Mouse (Mus musculus): ENCODE results near the gene Dmgdh.
A peak's percentile ranks its signal among the peaks of the same experiment; 100 is the strongest.

Gene Dmgdh

DNA sequence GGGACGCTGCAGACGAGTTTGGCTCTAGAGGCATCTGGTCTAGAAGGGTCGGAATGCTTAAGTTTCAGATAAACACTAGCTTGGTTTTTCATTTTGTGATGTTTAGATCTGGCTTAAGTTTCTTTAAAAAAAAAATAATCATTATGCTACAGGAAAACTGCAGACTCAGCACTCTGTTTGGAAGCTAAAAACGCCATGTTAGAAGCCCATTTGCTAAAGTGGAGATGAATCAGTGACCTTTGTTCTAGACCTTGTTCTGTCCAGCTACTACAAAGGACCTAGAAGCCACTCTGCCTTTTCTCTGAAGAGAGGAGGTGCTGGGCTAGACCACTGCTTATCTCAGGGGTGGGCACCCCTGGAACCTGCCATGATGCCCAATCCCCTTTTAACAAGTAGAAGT lies 36.1 kb downstream of the Dmgdh start:
- DNase-seq (ENCODE audit: low spot score) = no peak

- DNase-seq (ENCODE audit: low spot score) = no peak
Observed at GRCm38 (mm10) chr13:93711226-93711625, 37.0 kb downstream of the Dmgdh start.

GRCm38 (mm10) chr13:93712362-93712761 lies 38.1 kb downstream of the Dmgdh start:
- DNase-seq (ENCODE audit: low spot score) = no peak

DNA sequence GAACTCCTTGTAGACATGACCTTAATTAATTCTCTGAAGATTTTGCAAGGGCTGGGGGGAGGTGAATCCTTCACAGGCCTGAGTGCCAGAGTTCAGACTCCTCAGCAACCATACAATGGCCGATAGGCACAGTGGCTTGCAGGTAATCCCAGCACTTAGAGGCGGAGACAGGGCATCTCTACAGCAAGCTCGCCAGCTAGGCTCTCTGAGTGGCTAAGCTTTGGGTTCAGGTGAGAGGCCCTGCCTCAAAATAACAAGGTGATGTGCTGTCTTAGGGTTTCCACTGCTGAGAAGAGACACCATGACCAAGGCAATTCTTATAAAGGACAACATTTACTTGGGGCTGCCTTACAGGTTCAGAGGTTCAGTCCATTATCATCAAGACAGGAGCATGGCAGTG lies 39.6 kb downstream of the Dmgdh start:
- no peak for DNase-seq (ENCODE audit: low spot score)

DNA sequence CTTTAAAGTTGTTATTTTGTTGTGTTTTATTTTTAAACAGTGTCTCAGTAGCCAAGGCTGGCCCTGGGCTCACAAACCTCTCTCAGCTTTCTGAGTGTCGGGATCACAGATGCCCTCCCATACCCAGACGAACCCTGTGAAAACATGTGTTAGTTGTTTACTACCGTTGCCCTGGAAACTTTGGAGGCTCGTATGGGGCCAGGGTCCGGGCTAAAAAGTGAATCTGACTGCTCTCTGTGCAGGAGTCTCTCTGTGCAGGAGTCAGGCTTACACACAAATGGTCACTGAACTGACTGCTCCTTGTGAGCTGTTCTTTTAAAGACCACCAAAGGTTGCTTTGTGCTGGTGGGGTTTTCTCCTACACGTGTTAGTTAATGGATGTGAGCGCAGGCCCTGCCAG lies 42.9 kb downstream of the Dmgdh start:
- DNase-seq (ENCODE audit: low spot score) = no peak

DNA sequence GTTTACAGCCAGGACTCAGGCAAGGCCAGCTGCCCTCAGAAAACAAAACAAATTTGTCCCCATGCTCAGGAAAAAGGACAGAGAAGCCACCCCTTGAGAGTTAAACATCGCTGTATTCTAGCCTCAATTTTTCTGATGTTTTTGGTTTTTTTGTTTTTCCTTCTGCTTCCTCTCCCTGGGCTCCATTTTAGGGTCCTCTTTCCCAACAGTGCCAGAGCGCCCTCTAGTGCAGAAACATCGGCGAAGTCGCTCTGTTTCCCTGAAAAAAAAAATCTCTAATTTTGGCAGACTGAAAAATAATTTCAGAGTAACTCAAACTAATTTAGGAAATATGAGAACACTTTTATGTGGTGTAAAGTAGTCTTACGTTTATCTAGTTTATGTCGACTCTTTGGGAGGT lies 44.7 kb downstream of the Dmgdh start:
- peak; percentile 25 for DNase-seq (ENCODE audit: low spot score)

GRCm38 (mm10) chr13:93721916-93722315 lies 47.7 kb downstream of the Dmgdh start:
- DNase-seq (ENCODE audit: low spot score) = no peak

GRCm38 (mm10) chr13:93723455-93723854 lies 49.2 kb downstream of the Dmgdh start:
- no peak for DNase-seq (ENCODE audit: low spot score)

DNA sequence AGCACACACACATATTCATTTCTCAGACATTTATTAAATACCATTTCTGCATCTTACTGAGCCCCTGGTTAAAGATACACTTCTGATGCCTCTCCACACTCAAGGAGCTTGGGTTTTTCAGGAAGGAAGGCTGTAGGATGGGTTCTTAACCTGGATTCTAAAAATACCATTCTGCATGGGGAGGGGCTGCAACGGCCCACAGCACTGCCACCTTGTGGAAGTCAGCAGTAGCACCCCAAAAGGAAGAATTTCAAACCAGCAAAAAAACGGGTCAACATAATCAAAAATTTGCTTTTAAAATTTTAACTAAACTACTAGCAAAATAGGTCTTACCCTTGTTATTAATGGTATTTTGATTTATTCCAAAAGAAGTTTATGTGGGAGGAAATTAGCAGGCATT lies 50.0 kb downstream of the Dmgdh start:
- DNase-seq (ENCODE audit: low spot score) = no peak

DNA sequence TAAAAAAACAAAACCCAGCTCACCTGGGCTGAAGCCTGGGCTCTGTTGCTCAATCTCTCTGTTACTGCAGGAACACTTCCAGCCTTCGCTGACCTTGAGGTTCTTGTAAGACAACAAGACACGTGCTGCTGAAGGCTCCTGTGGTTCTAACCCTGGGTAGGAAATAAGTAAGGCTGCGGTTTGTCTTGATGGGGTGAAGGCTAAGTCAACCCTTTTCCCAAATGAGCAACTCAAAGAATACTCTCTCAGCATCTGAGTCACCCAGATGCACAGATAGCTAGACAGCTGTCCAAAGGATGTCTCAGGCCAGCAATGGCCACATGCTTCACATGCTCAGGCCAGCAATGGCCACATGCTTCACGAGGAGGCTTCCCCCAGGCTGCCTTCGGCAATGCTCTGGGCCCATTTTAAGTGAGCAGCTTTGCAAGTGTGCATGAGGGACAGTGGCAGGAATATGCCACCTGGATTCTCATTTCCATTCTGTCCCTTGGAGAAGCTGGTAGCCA lies 61.0 kb downstream of the Dmgdh start:
- no peak for DNase-seq (ENCODE audit: low spot score)

DNA sequence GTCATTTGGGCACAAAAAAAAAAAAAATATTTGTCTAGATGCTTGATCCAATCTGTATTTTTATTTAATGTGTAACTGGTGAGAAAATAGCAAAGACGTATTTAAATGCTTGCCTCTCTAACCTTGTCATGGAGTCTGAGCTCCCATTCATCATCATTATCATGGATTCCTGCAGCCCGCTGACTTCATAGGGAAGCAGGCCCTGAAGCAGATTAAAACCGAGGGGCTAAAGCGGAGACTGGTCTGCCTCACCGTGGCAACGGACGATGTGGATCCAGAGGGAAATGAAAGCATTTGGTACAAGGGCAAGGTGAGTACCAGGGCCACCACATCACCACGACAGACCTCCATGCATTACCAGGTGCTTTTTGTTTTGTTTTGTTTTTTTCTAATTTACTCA lies 69.9 kb downstream of the Dmgdh start:
- DNase-seq (ENCODE audit: low spot score) = no peak

- no peak for DNase-seq (ENCODE audit: low spot score)
Observed at GRCm38 (mm10) chr13:93752597-93753400, 78.6 kb downstream of the Dmgdh start.

DNA sequence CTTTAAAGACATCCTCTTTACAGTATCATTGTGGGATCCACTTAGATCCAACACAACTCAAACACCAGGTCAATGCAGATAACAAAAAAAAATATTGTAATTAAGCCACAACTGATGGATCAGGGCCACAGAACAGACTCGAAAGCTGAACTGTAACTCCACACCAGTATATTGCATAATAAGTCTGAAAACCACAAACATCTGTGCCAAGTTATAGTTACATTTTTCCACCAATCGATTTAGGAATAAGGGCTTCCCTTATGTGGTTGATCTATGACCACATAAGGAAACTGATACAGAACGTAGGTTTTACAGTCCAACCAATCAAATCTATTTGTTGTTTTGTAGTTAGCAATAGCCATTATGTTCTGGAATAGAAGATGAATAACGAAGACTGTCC lies 80.9 kb downstream of the Dmgdh start:
- no peak for DNase-seq (ENCODE audit: low spot score)

DNA sequence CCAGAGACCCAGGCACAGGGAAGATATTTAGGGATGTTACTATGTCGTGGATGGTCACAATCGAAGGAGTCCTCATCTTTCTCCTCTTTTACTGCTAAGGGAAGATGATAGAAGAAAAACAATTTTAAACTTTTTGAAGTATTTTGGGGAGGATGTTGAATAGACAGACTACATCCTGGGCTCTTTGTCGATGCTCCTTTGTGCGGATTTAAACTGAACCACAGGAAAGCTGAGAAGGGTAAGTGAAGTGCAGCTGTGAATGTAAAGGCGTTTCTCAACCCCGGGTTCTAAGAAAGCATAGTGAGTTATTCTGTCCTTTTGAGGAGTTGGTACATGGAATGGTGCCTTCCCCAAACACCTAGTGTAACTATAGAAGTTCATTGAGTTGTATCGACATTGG lies 82.4 kb downstream of the Dmgdh start:
- no peak for DNase-seq (ENCODE audit: low spot score)

DNA sequence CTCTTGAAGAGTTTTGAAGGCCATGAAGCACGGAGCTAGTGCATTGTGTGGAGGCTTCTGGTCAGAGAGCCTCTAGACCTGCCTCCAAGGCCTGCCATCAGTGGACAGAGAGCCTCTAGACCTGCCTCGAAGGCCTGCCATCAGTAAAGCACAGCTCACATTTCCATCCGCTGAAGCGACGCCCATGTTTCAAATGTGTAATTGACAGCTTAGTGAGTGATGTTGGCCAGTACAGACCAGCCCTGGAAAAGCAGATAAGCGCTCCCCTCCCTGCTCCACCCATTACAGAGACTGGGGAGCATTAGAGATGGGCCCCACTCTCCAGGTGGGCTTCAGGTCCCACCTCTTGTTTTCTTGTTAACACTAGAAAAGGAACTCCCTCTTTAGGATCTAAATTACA lies 83.3 kb downstream of the Dmgdh start:
- DNase-seq (ENCODE audit: low spot score) = no peak

DNA sequence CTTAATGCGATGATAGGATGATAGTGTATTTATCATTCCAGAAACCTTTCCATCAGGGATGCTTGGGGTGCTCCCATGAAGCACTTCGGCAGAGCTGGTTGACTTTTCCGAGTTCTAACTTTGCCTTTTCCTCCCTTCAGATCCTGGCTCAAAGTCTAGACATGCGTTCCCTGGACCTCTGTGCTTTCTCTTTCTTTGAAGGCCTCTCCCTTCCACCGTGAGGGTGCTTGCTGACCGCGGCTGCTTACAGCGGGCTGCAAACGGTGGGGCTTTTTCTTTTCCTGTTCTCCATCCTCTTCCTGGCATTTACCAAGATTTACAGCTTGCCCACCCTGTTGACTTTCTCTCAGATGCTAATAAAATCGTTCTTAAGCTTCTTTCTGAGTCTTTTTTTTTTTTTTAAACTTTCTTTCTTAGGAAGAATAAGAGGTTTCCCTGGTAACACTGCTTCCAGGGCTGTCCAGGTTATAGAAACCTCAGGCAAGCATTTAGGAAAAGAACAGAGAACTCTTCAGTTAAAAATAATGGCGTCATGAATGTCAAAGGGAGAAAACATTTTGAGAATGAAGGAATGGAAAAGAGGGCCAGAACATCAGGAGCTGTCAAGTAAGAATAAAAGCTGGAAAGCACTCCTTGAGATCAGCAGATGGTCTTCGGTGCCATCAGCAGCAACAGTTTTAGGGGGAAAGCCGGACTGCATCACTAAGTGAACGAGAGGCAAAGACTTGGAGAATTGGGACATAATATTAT lies 84.1 kb downstream of the Dmgdh start:
- DNase-seq (ENCODE audit: low spot score) = no peak

GRCm38 (mm10) chr13:93761831-93762230 lies 87.6 kb downstream of the Dmgdh start:
- no peak for DNase-seq (ENCODE audit: low spot score)

DNA sequence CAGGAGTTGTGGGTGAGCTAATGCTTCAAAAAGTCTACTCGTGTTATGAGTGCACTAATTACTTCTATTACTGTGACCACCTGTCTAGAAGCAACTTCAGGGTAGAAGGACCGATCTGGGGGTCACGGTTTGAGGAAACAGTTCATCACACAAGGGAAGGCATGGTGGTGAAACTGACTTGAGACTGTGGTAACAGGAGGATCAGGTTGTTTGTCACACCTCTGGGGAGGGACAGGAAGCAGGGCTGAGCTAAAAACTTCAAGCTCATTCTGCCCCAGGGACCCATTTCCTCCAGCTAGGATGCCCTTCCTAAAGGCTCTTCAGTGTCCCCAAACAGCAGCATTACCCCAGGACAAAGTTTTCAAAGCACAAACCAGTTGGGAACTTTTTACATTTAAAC lies 88.6 kb downstream of the Dmgdh start:
- no peak for DNase-seq (ENCODE audit: low spot score)

- DNase-seq (ENCODE audit: low spot score) = no peak
Observed at GRCm38 (mm10) chr13:93764321-93764973, 90.2 kb downstream of the Dmgdh start.

DNA sequence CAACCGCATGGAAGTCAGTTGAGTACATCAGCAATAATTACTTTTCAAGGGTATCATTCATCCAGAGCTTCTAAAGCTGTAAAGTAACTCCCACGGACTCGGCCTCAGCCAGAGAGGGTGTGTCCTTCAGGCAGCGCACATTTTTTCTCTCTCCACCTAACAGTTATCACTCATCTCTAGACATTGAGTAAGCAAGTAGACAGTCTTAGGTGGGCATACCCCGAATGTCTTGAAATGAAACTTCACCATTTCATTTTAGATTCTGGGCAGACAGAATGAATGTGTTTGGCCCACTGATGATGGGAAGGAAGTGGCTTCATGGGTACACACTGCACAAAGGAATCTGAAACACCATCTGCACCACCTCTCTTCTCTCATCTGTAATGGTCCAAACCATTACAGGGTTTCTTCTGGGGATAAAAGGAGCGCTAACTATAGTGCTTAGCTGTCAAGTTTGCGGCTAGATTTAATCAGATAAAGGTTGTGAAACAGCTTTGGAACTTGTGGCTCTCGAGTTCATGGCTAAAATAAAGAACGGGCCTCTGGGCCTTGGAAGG lies 96.9 kb downstream of the Dmgdh start:
- DNase-seq (ENCODE audit: low spot score) = no peak

GRCm38 (mm10) chr13:93771588-93772278 lies 97.5 kb downstream of the Dmgdh start, which contains the start of gene Arsb:
Gene Arsb (plus strand): TSS chr13:93771630.
- peak; percentile 36 for DNase-seq (ENCODE audit: low spot score)

GRCm38 (mm10) chr13:93772279-93772636 lies 98.0 kb downstream of the Dmgdh start:
- DNase-seq (ENCODE audit: low spot score) = no peak

Measured in urinary bladder, postnatal 10 days (tissue).